Mouse (Mus musculus) ES-E14 (cell line): Measurements from ENCODE around the gene Scmh1.

Experiments used
- HCFC1 ChIP-seq: IDR thresholded peaks from 2 replicates; pipeline ENCODE4 v1.6.1; 2012; ENCODE audit warnings: low read length, inconsistent platforms, borderline replicate concordance; ENCODE audit not compliant: insufficient read depth
- MAFK ChIP-seq: IDR thresholded peaks from 2 replicates; pipeline ENCODE4 v1.6.1; 2014; ENCODE audit warnings: mild to moderate bottlenecking, low read depth, low read length, inconsistent platforms; ENCODE audit not compliant: insufficient read depth
- ZC3H11A ChIP-seq: IDR thresholded peaks from 2 replicates; pipeline ENCODE4 v1.6.1; 2012; ENCODE audit warnings: low read depth, mild to moderate bottlenecking, inconsistent platforms, low read length, borderline replicate concordance
- ZNF384 ChIP-seq: IDR thresholded peaks from 2 replicates; pipeline ENCODE4 v1.6.1; 2012; ENCODE audit warnings: low read depth, low read length, inconsistent platforms

- no peak for TF ChIP-seq ZC3H11A
- no peak for TF ChIP-seq ZNF384
- TF ChIP-seq HCFC1, result no peak
- TF ChIP-seq MAFK, result no peak
Measured at GRCm38 (mm10) chr4:120405144-120405805, at the start of gene Scmh1.
